Mouse (Mus musculus): ENCODE results near the gene Nfxl1.

Gene Nfxl1

DNA sequence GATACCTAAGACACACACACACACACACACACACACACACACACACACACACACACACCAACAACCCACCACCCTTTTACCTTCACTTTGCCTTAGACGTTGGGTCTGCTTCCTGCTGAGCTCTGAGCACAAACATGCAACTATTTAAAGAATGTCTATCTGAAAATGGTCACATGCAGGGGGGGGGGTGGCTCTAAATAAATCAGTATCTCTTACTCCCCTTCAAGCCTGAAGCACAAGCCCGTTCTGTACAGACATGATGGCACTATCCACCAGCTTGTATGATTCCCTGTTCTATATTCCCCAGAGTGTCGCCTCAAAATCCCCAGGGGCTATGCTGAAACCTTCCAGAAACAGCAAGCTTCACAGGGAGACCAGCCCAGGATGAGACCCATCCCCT, 57.7 kb downstream of the Nfxl1 start:
- DNase-seq (ENCODE audit: low spot score in 2 of 2) = no peak

DNA sequence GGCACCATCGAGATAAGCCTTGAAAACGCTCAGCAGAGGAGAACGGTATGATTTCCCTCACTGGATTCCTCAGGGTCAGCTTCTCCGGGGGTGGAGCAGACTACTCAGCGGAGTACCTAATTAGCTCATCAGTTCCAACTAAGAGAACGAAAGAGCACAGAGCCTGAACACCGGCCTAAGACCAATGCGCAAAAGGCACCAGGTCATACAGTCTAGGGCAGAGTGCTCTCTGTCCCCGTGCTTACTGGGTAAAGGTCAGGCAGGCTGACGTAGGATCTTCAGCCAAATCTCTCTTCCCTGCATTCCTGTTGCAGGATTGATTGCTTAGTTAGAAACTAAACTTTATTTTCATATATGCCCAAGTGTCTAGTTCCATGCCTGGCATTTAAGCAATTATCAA, 61.2 kb downstream of the Nfxl1 start:
- no peak for DNase-seq (ENCODE audit: low spot score in 2 of 2)

DNA sequence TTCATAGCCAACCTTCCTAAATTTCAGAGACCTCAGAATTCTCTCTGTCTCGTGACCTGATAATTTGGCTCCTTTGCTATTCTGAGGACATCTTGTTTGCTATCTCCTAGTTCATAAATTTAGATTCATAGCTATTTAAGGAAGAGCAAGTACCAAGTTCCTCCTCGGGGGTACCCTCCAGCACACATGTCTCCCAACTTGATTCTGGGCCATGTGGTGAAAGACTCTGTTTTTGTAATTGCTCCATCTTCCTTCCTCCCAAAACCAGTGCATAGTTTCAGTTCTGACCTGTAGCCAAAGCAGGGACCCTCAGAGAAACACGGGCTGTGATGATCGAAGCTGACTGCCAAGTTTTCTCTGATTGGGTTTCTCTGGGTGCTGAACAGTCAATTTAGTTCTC, 62.7 kb downstream of the Nfxl1 start:
- no peak for DNase-seq (ENCODE audit: low spot score in 2 of 2)

DNA sequence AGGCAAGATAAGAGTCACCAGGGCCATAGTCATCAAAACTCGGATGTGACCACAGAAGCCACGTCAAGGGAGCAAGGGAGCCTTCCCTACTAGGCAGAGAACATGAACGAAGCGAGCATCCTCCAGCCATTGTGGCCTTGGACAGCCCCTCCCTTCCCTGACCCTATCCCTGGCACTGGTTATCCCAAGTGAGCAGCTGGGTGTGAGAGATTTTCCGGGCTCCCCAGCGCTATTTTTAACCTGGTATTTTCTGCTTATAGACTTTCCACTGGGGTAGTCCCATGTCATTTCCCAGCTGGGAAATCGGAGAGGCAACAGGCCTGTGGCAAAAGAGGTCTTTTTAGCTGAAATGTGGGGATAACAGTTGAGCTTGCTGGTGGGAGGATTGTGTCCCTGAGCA, 65.6 kb downstream of the Nfxl1 start:
- DNase-seq (ENCODE audit: low spot score in 2 of 2) = no peak

- no peak for DNase-seq (ENCODE audit: low spot score in 2 of 2)
Observed at GRCm38 (mm10) chr5:72491232-72491631, 68.3 kb downstream of the Nfxl1 start.

DNA sequence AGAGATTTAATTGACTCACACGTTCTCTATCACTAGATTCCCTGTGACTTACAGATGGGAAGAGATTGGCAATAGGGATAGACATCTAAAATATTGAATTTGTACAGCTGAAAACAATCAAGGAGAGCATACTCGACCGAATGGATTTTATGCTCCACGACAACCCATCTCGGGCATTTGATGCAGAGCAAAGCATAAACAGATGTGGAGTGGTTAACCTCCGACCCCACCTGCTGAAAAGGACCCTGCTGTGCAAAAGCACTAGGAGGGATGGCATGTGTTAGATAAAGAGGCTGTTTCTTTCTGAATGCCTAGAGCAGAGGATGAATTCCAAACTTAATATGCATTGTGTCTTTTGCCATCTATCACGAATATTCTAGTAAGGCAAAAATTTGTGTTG, 79.0 kb downstream of the Nfxl1 start:
- DNase-seq (ENCODE audit: low spot score in 2 of 2) = no peak

- DNase-seq (ENCODE audit: low spot score in 2 of 2) = no peak
Observed at GRCm38 (mm10) chr5:72472317-72473009, 87.0 kb downstream of the Nfxl1 start.

DNA sequence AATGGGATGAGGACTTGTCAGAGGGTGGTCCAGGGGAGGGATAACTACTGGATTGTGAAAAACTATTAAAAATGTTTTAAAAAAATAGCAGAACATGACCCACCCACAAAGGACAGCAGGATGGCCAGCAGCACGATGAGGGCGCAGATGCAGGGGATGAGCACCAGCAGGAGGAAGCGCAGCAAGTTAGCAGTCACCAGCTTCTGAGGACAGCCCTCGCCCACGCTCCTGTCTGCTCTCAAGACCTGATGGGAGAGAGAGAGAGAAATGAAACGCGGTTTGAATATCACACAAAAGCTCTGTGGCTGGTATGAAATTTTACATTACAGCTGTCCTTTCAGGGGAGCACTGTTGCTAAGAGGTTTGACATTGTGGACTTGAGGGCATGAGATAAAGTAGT, 87.7 kb downstream of the Nfxl1 start:
- DNase-seq (ENCODE audit: low spot score in 2 of 2) = no peak

DNA sequence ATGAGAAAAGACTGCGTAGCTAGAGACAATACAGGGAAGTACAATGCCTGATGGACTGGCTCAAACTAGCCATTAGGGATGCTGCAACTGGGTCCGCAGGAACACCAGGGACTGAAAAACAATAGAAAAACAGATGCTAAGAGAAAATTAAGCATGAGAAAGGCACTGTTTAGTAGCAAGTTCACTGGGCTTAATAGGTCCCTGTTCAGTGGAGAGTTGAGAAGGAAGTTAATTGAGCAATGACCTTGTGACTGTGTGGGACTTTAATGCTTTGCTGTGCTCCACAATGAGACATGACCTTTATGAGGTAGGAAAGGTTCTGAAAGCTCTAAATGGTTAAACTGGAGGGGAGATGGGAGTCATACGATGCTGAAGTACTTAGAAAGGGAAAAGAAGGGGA, 94.6 kb downstream of the Nfxl1 start:
- no peak for DNase-seq (ENCODE audit: low spot score in 2 of 2)

Data from urinary bladder, adult 18-20 months (tissue).